Mouse (Mus musculus) myocyte (in vitro differentiated cells): Measurements from ENCODE around the gene Meis1.

Experiments used
- MAX ChIP-seq: IDR thresholded peaks from one replicate; pipeline ENCODE4 v1.6.1; 2011; ENCODE audit warnings: low read depth, mild to moderate bottlenecking, control low read depth
- POLR2A ChIP-seq: IDR thresholded peaks from one replicate; pipeline ENCODE4 v1.6.1; 2011; ENCODE audit warnings: low read depth, mild to moderate bottlenecking, control low read depth, moderate library complexity; ENCODE audit not compliant: insufficient read length
- TCF12 ChIP-seq: IDR thresholded peaks from one replicate; pipeline ENCODE4 v1.6.1; 2011; ENCODE audit warnings: mild to moderate bottlenecking, control low read depth; ENCODE audit not compliant: poor library complexity, insufficient read depth, severe bottlenecking

DNA sequence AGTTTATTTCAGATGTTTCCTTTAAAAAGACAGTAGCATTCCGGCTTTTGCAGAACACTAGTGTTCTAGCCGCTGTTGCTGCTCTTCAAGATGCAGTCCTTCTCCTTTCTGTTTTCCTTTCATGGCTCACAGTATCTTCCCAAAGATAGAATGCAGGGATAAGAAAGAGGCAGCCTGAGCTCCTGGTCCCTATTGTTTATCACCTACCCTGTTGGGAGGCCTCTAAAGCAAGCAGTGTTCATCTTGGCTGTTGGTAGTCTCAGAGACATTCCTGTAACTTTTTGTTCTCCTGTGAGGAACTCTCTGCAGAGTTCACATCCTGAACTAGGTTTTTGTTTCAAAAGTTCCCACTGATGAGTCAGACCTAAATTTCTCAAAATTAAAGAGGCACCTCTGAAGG lies 3.8 kb upstream of the Meis1 start:
- TF ChIP-seq POLR2A (no peak), MAX (no peak), TCF12 (no peak)
